Comparison of ENCODE assay signal across 9 mouse cellular contexts in genomic region chr5:64878027-64878425, GRCm38 (mm10). TPM values are rescaled to one million over a fixed set of nuclear protein-coding genes. Genes with fewer than 3 reads are reported as not detected.
DNase-seq lines count a peak whose midpoint lies in the region; ATAC-seq lines count a peak whose summit lies in the region.
"Had no signal": no experiment of that assay in that cellular context is flagged by ENCODE, and none has a peak within 500 bp of the region (broad histone marks: within the 10 kb centered on the region; RNA-seq: fewer than 3 reads in every experiment).

No protein-coding gene starts in this region.

- H3K4me2 ChIP-seq in hindbrain, embryonic 12.5 days (replicated peaks): no peak overlapping the region
- no peak overlapping the region for H3K4me2 ChIP-seq in limb, embryonic 12.5 days
- no peak overlapping the region for H3K4me2 ChIP-seq in midbrain, embryonic 14.5 days (ENCODE audit: low read length)

- H3K9me3 ChIP-seq in hindbrain, embryonic 12.5 days (replicated peaks): no peaks in the 10 kb centered on the region
- no peaks in the 10 kb centered on the region; the same call in 1 of the 2 replicates for H3K9me3 ChIP-seq in limb, embryonic 12.5 days
- no peaks in the 10 kb centered on the region for H3K9me3 ChIP-seq in midbrain, embryonic 14.5 days (ENCODE audit: control insufficient read depth, low read length)
- H3K9me3 ChIP-seq: megakaryocyte, embryonic 14.5 days had no signal

- H3K4me3 ChIP-seq in hindbrain, embryonic 12.5 days: no peak overlapping the region
- H3K4me3 ChIP-seq in limb, embryonic 12.5 days (replicated peaks): no peak overlapping the region
- no peak overlapping the region for H3K4me3 ChIP-seq in midbrain, embryonic 14.5 days (replicated peaks; ENCODE audit: low read depth, low read length)
- H3K4me3 ChIP-seq: megakaryocyte, embryonic 14.5 days had no signal

- ATAC-seq in hindbrain, embryonic 12.5 days (ENCODE audit: low FRiP score): peak; percentile 90
- ATAC-seq in limb, embryonic 12.5 days (ENCODE audit: insufficient number of reproducible peaks, insufficient read depth, low FRiP score, low TSS enrichment, low read depth): peak; percentile 91
- ATAC-seq in midbrain, embryonic 14.5 days (ENCODE audit: low FRiP score, low TSS enrichment): peak; percentile 78
- ATAC-seq in erythroblast, adult 5-6 weeks (replicated peaks; ENCODE audit: low FRiP score, poor library complexity, severe bottlenecking): no peak

- no peaks in the 10 kb centered on the region for H3K36me3 ChIP-seq in hindbrain, embryonic 12.5 days
- no peaks in the 10 kb centered on the region for H3K36me3 ChIP-seq in limb, embryonic 12.5 days
- H3K36me3 ChIP-seq in midbrain, embryonic 14.5 days (ENCODE audit: control insufficient read depth, insufficient read depth, low read length): no peaks in the 10 kb centered on the region

- peak overlapping the region; percentile 72 for H3K27ac ChIP-seq in hindbrain, embryonic 12.5 days
- H3K27ac ChIP-seq in limb, embryonic 12.5 days: peak overlapping the region; percentile 91
- H3K27ac ChIP-seq in midbrain, embryonic 14.5 days (replicated peaks; ENCODE audit: low read depth, low read length): peak overlapping the region; percentile 50; the same call in 1 of the 2 replicates

- H3K27me3 ChIP-seq in hindbrain, embryonic 12.5 days: no peaks in the 10 kb centered on the region
- H3K27me3 ChIP-seq in limb, embryonic 12.5 days: no peaks in the 10 kb centered on the region
- H3K27me3 ChIP-seq in midbrain, embryonic 14.5 days (ENCODE audit: control insufficient read depth, insufficient read depth, low read length): no peaks in the 10 kb centered on the region

- DNase-seq in NIH3T3 (ENCODE audit: low read depth): peak; percentile 97
- DNase-seq in cerebellum, adult 18-20 months: peak; percentile 7 to 29
- DNase-seq in forelimb bud, embryonic 11.5 days (ENCODE audit: low read depth, low spot score): peak; percentile 86
- DNase-seq in midbrain, embryonic 14.5 days: peak; percentile 77
- no peak for DNase-seq in T-cell, adult 2 months (ENCODE audit: low spot score)

- H3K9ac ChIP-seq in hindbrain, embryonic 12.5 days: no peak overlapping the region
- no peak overlapping the region for H3K9ac ChIP-seq in limb, embryonic 12.5 days (replicated peaks)
- H3K9ac ChIP-seq in midbrain, embryonic 14.5 days (replicated peaks; ENCODE audit: low read length): no peak overlapping the region

- H3K4me1 ChIP-seq in hindbrain, embryonic 12.5 days: peaks cover 20% of the 10 kb centered on the region
- peaks cover 36% of the 10 kb centered on the region for H3K4me1 ChIP-seq in limb, embryonic 12.5 days (replicated peaks)
- H3K4me1 ChIP-seq in midbrain, embryonic 14.5 days (ENCODE audit: control insufficient read depth, insufficient read depth, low read length): peaks cover 14% of the 10 kb centered on the region

- 2% methylated on average over 4 of the region's 4 CpGs for WGBS in hindbrain, embryonic 12.5 days
- 4% methylated on average over 4 of the region's 4 CpGs for WGBS in limb, embryonic 12.5 days
- 3% methylated on average over 4 of the region's 4 CpGs for WGBS in midbrain, embryonic 14.5 days

RNA-seq across cellular contexts. Expression of gene Tlr1, which starts 55.3 kb away (rescaled TPM):
- polyA plus RNA-seq in hindbrain, embryonic 12.5 days (2016; fragmentation: Nextera tagmentation; extraction: Ambion mirVana): 0.53 and 0.62 TPM in 2 replicates
- polyA plus RNA-seq in limb, embryonic 12.5 days (2016; fragmentation: Nextera tagmentation; extraction: Ambion mirVana): 0.52 and 0.55 TPM in 2 replicates
- 0.15 and 0.51 TPM in 2 replicates for polyA plus RNA-seq in midbrain, embryonic 14.5 days (2014; fragmentation: Nextera tagmentation; extraction: Ambion mirVana)
- 0.19 and 2.9 TPM in 2 replicates for total RNA-seq in erythroblast, adult 5-6 weeks (2015; ENCODE audit: low replicate concordance)
- 1.4 and 1.9 TPM in 2 replicates for total RNA-seq in erythroblast, adult 5-6 weeks (2017; ENCODE audit: low replicate concordance)
